Mouse (Mus musculus) kidney, adult 2 months (tissue): Measurements from ENCODE around the gene Tmcc3. TPM values are rescaled to one million over a fixed set of nuclear protein-coding genes. Genes with fewer than 3 reads are reported as not detected.

Experiments used
- DNase-seq: peaks from one replicate; pipeline ENCODE4 v3.0.0; 2021
- H3K27ac ChIP-seq: fragments of 200-500 bp; 2 replicates; pipeline ENCODE4 v1.5.1; 2012; ENCODE audit warnings: low read depth, low read length, control low read depth, inconsistent platforms; ENCODE audit not compliant: insufficient read depth
- H3K27me3 ChIP-seq: fragments of 200-500 bp; replicated peaks from 2 replicates; pipeline ENCODE4 v1.6.1; 2012; ENCODE audit warnings: mild to moderate bottlenecking, moderate library complexity, low read length, inconsistent platforms; ENCODE audit not compliant: control insufficient read depth, insufficient read depth
- H3K36me3 ChIP-seq: fragments of 200-500 bp; 2 replicates; pipeline ENCODE4 v1.6.1; 2012; ENCODE audit warnings: mild to moderate bottlenecking, moderate library complexity, low read length, inconsistent platforms; ENCODE audit not compliant: control insufficient read depth, insufficient read depth
- H3K4me1 ChIP-seq: fragments of 200-500 bp; 2 replicates; pipeline ENCODE4 v1.6.1; 2011; ENCODE audit warnings: low read length; ENCODE audit not compliant: control insufficient read depth, insufficient read depth
- H3K4me3 ChIP-seq: fragments of 200-500 bp; 2 replicates; pipeline ENCODE4 v1.5.1; 2011; ENCODE audit warnings: mild to moderate bottlenecking, low read depth, low read length, control low read depth; ENCODE audit not compliant: insufficient read depth
- CTCF ChIP-seq: fragments of 200-500 bp; conservative IDR thresholded peaks from 2 replicates; pipeline ENCODE4 v1.5.1; 2011; ENCODE audit warnings: low read depth, mild to moderate bottlenecking, control low read depth, low read length, moderate library complexity, mixed read lengths; ENCODE audit not compliant: insufficient read depth, insufficient read length
- POLR2A ChIP-seq: fragments of 200-500 bp; IDR thresholded peaks from one replicate; pipeline ENCODE4 v1.6.1; 2011; ENCODE audit warnings: low read depth, low read length, control low read depth
- WGBS: fragments of 180-500 bp; shearing (Covaris S2); methylation state at CpG from one replicate; pipeline ENCODE4 v1.1.7; 2018; 5-methylcytosine and 5-hydroxymethylcytosine counted together
- polyA plus RNA-seq: library from polyadenylated mRNA; depleted of rRNA; stranded (reverse); fragments of >200 nt; gene quantifications from 2 replicates; pipeline ENCODE4 v1.2.3, GENCODE M21; 2012

The Tmcc3 gene
- polyA plus RNA-seq, 1 experiment: 11.2 TPM

GRCm38 (mm10) chr10:94562991-94563390 lies 251.2 kb downstream of the Tmcc3 start:
- peaks cover 8% of the 10 kb centered on the region; the same call in 1 of the 2 replicates for H3K4me1 ChIP-seq
- no peak for TF ChIP-seq CTCF
- H3K27ac ChIP-seq: no peak overlapping the region
- no peak for DNase-seq
- no peaks in the 10 kb centered on the region for H3K27me3 ChIP-seq
- H3K4me3 ChIP-seq: no peak overlapping the region
- 72% methylated on average over 3 of the region's 3 CpGs for WGBS
- H3K36me3 ChIP-seq: no peaks in the 10 kb centered on the region

DNA sequence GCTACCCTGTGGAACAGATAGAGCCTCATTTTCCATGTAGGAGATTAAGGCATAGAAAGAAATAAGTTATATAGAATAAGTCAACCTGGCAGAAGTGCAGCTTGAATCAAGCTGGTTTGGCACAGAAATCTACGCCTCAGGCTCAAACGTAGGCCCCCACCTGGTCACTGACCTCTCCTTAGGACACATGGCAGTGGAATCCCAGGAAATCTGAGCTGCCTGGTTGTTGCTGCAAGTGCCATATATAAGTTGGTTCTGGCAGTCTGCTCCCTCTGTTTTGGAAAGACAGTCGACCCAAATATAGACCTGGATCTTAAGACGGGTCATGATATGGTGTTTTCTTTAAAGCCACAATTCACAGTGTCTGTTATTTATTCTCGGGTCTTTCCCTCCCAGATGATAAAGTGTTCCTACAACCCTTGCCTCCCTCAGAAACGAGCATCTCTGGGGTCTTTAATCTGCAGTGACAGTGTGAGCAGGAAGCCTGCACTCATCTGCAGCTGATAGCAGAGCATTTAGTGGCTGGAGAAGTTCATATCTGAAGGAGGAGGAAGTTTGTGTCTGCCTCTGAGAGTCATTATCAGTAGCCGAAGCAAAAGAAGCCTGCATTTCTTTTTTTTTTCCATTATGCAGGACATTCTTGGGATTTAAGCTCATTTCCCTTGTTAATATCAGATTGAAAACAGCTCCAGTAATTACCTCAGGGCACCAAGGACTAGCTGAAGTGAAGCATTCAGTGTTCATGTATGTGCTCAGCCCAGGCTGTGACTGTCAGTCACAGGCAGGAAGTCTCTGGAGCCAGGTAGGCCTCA lies 253.9 kb downstream of the Tmcc3 start:
- Histone ChIP-seq H3K27me3 (no peaks in the 10 kb centered on the region), H3K4me3 (no peak overlapping the region), H3K4me1 (no peaks in the 10 kb centered on the region), H3K27ac (no peak overlapping the region), H3K36me3 (no peaks in the 10 kb centered on the region)
- TF ChIP-seq POLR2A: no peak
- TF ChIP-seq CTCF: no peak
- DNase-seq: no peak
- WGBS: 51% methylated on average over 7 of the region's 7 CpGs

- Histone ChIP-seq H3K36me3 (no peaks in the 10 kb centered on the region), H3K4me3 (no peak overlapping the region), H3K4me1 (no peaks in the 10 kb centered on the region), H3K27me3 (no peaks in the 10 kb centered on the region), H3K27ac (no peak overlapping the region)
- WGBS: 64% methylated on average over 21 of the region's 21 CpGs
- TF ChIP-seq POLR2A (no peak), CTCF (no peak)
- no peak for DNase-seq
These were observed 254.6 kb downstream of the Tmcc3 start for GRCm38 (mm10) chr10:94566222-94566868.

DNA sequence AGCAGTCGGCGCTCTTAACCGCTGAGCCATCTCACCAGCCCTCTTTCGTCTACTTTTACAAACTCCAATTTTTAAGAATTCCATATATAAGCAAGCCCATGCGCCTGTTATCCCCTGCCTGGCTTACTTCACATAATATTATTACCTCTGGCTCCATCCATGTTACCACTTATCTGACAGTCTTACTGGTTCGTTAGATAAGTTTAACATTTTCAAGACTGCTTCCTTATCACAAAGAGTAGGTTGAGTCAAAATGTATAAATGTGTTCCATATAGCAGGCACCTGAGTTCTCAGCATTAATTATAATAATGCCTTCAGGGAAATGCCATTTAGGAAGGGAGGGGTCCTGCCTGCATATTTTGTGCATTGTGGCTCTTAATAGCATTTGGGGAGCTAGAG lies 255.5 kb downstream of the Tmcc3 start:
- no peaks in the 10 kb centered on the region for H3K36me3 ChIP-seq
- no peak for DNase-seq
- no peak overlapping the region for H3K27ac ChIP-seq
- TF ChIP-seq POLR2A: no peak
- no peaks in the 10 kb centered on the region for H3K4me1 ChIP-seq
- no peaks in the 10 kb centered on the region for H3K27me3 ChIP-seq
- H3K4me3 ChIP-seq: no peak overlapping the region
- 98% methylated on average over 6 of the region's 6 CpGs for WGBS

DNA sequence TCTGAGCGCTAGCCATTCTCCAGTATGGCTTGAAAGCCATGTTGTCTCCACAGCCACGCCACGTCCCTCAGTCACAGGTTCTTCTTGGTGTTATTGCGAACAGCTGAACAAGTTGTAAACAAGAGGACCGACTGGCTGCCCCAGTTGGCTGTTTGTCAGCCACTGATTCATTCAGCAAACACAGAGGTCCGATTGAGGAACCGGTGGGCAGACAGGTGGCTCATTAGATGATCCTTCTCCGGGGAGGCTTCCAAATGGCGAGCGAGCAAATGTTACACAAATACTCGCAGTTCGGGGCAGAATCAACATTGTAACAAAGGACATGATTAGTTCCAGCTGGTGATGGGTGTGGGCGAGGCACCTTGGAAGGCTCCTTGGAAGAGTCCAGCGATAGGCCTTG lies 256.2 kb downstream of the Tmcc3 start:
- no peak for DNase-seq
- no peak overlapping the region for H3K27ac ChIP-seq

DNA sequence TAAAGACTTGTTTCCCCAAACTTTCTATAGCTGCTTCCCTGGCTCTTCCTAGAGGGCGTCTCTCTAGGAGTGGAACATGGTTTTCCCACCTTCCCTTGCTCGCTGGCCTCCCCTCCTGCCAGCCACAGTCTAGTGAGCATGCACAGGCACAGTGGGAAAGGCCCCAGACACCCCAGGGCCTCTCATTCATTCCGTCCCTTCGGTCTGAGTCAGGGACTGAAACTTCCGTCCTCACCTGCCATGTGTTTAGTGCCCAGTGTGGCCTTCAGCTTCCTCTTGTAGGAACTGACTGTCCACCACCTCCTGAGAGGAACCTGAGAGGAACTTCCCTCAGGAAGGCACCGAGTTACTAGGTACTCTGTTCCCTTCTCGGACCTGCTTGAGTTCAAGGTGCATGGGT lies 257.1 kb downstream of the Tmcc3 start:
- TF ChIP-seq POLR2A: no peak
- no peak for TF ChIP-seq CTCF
- Histone ChIP-seq H3K27ac (no peak overlapping the region), H3K36me3 (no peaks in the 10 kb centered on the region), H3K4me3 (no peak overlapping the region), H3K4me1 (peaks cover 4% of the 10 kb centered on the region; the same call in 1 of the 2 replicates), H3K27me3 (no peaks in the 10 kb centered on the region)
- peak; percentile 43 for DNase-seq
- 70% methylated on average over 7 of the region's 7 CpGs for WGBS

More for the DNA sequence above, 256.2 kb downstream of the Tmcc3 start:
- Histone ChIP-seq H3K27me3 (no peaks in the 10 kb centered on the region), H3K36me3 (no peaks in the 10 kb centered on the region), H3K4me1 (peaks cover 4% of the 10 kb centered on the region; the same call in 1 of the 2 replicates), H3K4me3 (no peak overlapping the region)
- WGBS: 83% methylated on average over 14 of the region's 14 CpGs
- TF ChIP-seq CTCF (no peak), POLR2A (no peak)

GRCm38 (mm10) chr10:94569731-94570130 lies 258.0 kb downstream of the Tmcc3 start:
- Histone ChIP-seq H3K27ac (no peak overlapping the region), H3K27me3 (no peaks in the 10 kb centered on the region), H3K4me3 (no peak overlapping the region), H3K36me3 (no peaks in the 10 kb centered on the region), H3K4me1 (peaks cover 4% of the 10 kb centered on the region; the same call in 1 of the 2 replicates)
- WGBS: 64% methylated on average over 7 of the region's 7 CpGs
- TF ChIP-seq POLR2A (no peak), CTCF (no peak)
- no peak for DNase-seq
